Mouse (Mus musculus) bone marrow macrophage, adult 2 months (primary cell): Measurements from ENCODE around the gene Adm.

Experiments
- CTCF ChIP-seq: IDR thresholded peaks from 2 replicates; pipeline ENCODE4 v1.5.1; 2012; ENCODE audit warnings: low read depth, mild to moderate bottlenecking, low read length, moderate library complexity
- POLR2A ChIP-seq: IDR thresholded peaks from 2 replicates; pipeline ENCODE4 v1.6.1; 2012; ENCODE audit warnings: mild to moderate bottlenecking, low read depth, low read length, borderline replicate concordance

DNA sequence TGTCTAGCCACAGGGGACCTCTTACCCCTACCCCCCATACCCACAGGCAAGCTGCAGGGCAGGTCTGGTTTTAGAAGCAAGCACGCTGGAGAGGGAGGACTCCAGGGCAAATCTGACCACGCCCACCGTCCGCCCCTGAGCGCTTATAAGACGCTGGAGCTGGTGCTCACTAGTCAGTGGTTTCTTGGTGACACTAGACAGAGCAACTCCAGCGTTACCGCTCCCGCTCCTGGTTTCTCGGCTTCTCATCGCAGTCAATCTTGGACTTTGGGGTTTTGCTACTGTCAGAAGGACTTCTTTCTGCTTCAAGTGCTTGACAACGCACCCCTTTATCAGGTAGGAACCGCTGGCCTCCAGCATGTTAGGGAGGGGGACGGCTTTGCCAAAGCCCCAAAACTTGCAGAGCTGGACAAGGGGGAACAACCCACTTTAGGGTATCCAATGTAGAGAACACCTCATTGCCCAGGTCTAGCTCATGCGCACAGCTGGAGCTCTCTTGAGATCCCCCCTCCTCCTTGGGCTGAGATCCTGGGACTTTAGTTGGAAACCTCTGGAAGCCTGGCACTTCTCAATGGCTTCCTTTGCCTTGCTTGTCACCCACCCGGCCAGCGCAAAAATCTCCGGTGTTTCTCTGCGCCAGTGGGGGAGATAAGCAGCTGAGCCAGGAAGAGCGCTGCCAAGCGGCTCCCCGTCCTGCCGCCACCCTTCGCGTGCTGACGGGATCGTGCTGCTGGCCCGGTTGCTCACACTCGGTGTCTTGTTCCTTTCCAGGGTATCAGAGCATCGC lies at the start of gene Adm:
- TF ChIP-seq CTCF (peak; percentile 16; the same call in 1 of the 2 replicates), POLR2A (no peak)
